9 mouse cellular contexts compared by ENCODE assay signal in the genomic region with DNA sequence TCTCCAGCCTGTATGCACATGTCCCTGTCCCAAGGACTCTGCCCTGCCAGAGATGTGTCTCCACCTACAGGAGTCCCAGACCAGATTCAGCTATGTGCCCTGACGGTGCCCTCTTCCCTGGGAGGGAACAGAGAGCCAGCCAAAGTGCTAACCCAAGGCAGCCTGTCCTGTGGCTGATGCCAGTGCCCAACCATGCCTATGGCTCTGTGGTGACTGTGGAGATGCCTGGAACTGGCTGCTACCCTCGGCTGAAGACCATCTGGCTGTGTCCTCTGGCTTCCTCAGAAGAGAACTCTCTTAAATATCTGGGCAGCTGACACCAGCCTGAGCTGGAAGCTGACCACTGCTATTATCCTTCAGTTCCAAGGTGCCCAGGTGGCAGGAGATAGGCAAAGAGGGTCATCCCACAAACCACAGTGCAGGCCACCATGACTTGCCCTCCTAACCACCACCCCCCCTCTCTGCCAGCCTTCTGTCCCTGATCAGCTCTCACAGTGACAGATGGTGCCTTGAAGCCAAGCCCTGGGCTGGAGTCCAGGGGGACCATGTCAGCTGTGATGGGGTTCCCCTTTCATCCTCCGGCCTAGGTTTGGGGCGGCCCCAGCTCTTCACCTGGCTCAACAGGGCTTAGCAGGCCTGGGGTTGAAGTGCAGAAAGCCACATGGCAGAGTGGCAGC. TPM values are rescaled to one million over a fixed set of nuclear protein-coding genes. Genes with fewer than 3 reads are reported as not detected.
DNase-seq lines count a peak whose midpoint lies in the region; ATAC-seq and TF ChIP-seq lines count a peak whose summit lies in the region.
"Had no signal": no experiment of that assay in that cellular context is flagged by ENCODE, and none has a peak within 500 bp of the region (broad histone marks: within the 10 kb centered on the region; RNA-seq: fewer than 3 reads in every experiment).

No protein-coding gene starts in this region.

- no peak for TF ChIP-seq POLR2A in liver, adult 2 months (IDR thresholded peaks at IDR 0.05; ENCODE audit: extremely low read depth, insufficient read depth, low read length)
- TF ChIP-seq POLR2A in cerebellum, adult 2 months (IDR thresholded peaks at IDR 0.05; ENCODE audit: borderline replicate concordance, insufficient read depth, low read length), result no peak
- no peak for TF ChIP-seq POLR2A in limb, embryonic 14.5 days (IDR thresholded peaks at IDR 0.05; ENCODE audit: borderline replicate concordance, extremely low read depth, insufficient read depth, insufficient read length)

- WGBS in liver, adult 2 months, result 70% methylated on average over 4 of the region's 4 CpGs
- 61% methylated on average over 4 of the region's 4 CpGs for WGBS in liver, postnatal 0 days (ENCODE audit: insufficient replicate concordance)
- WGBS in cerebellum, adult 2 months, result 16% methylated on average over 4 of the region's 4 CpGs
- 83% methylated on average over 4 of the region's 4 CpGs for WGBS in limb, embryonic 14.5 days

- no peak overlapping the region for H3K4me2 ChIP-seq in liver, postnatal 0 days (ENCODE audit: low read depth, low read length)
- H3K4me2 ChIP-seq in limb, embryonic 14.5 days (replicated peaks; ENCODE audit: low read depth, low read length, severe bottlenecking), result no peak overlapping the region

- H3K4me1 ChIP-seq in liver, adult 2 months (ENCODE audit: control insufficient read depth, insufficient read depth, low read length), result peaks cover 8% of the 10 kb centered on the region
- H3K4me1 ChIP-seq in liver, postnatal 0 days (ENCODE audit: insufficient read depth), result no peaks in the 10 kb centered on the region
- peaks cover 22% of the 10 kb centered on the region for H3K4me1 ChIP-seq in cerebellum, adult 2 months (ENCODE audit: control insufficient read depth, insufficient read depth, low read length)
- peaks cover 3% of the 10 kb centered on the region for H3K4me1 ChIP-seq in limb, embryonic 14.5 days (ENCODE audit: control insufficient read depth, insufficient read depth, low read length)

- DNase-seq in liver, adult 2 months (ENCODE audit: extremely low read depth, low read depth, low spot score), result peak; percentile 88
- no peak for DNase-seq in liver, postnatal 0 days
- peak; percentile 94 to 95 for DNase-seq in cerebellum, adult 2 months
- DNase-seq in gastrocnemius, postnatal 10 days, result peak; percentile 73
- no peak for DNase-seq in limb, embryonic 14.5 days (ENCODE audit: low spot score)
- DNase-seq in right cerebral cortex, postnatal 14 days, result no peak
- DNase-seq in urinary bladder, postnatal 4 days (ENCODE audit: low spot score in 2 of 2), result no peak
- no peak for DNase-seq in layer of hippocampus, adult 8-10 months (ENCODE audit: low spot score in 2 of 2)

- no peak overlapping the region for H3K27ac ChIP-seq in liver, adult 2 months (replicated peaks; ENCODE audit: insufficient read depth, low read depth, low read length)
- no peak overlapping the region for H3K27ac ChIP-seq in liver, postnatal 0 days (ENCODE audit: low read depth)
- H3K27ac ChIP-seq in cerebellum, adult 2 months (ENCODE audit: insufficient read depth, low read length), result peak overlapping the region; percentile 69
- no peak overlapping the region for H3K27ac ChIP-seq in limb, embryonic 14.5 days (replicated peaks; ENCODE audit: low read depth, low read length)

- H3K4me3 ChIP-seq in liver, adult 2 months (ENCODE audit: insufficient read depth, low read depth, low read length), result no peak overlapping the region
- no peak overlapping the region for H3K4me3 ChIP-seq in liver, postnatal 0 days (ENCODE audit: low read depth, low read length)
- H3K4me3 ChIP-seq in cerebellum, adult 2 months (replicated peaks; ENCODE audit: insufficient read depth, low read depth, low read length), result no peak overlapping the region
- H3K4me3 ChIP-seq in limb, embryonic 14.5 days (replicated peaks; ENCODE audit: low read length), result no peak overlapping the region

- no peak overlapping the region for H3K9ac ChIP-seq in liver, adult 2 months (ENCODE audit: low read depth, low read length)
- no peak overlapping the region for H3K9ac ChIP-seq in liver, postnatal 0 days (replicated peaks)
- no peak overlapping the region for H3K9ac ChIP-seq in limb, embryonic 14.5 days (ENCODE audit: low read depth, low read length, severe bottlenecking)

- no peaks in the 10 kb centered on the region for H3K36me3 ChIP-seq in liver, adult 2 months (ENCODE audit: control insufficient read depth, insufficient read depth, low read length)
- H3K36me3 ChIP-seq in liver, postnatal 0 days (replicated peaks; ENCODE audit: insufficient read depth, low read length), result no peaks in the 10 kb centered on the region
- no peaks in the 10 kb centered on the region for H3K36me3 ChIP-seq in limb, embryonic 14.5 days (ENCODE audit: control insufficient read depth, insufficient read depth, low read length)
- H3K36me3 ChIP-seq: G1E had no signal

- H3K79me2 ChIP-seq in liver, adult 2 months (ENCODE audit: control insufficient read depth, insufficient read depth, low read length), result no peaks in the 10 kb centered on the region

- H3K9me3 ChIP-seq in liver, postnatal 0 days (ENCODE audit: low read length), result no peaks in the 10 kb centered on the region
- no peaks in the 10 kb centered on the region for H3K9me3 ChIP-seq in limb, embryonic 14.5 days (ENCODE audit: control insufficient read depth, low read length)
- H3K9me3 ChIP-seq: G1E had no signal

- peak; percentile 35; the same call in 1 of the 2 replicates for TF ChIP-seq CTCF in liver, adult 2 months (IDR thresholded peaks at IDR 0.05; ENCODE audit: low read depth, low read length)
- TF ChIP-seq CTCF in liver, postnatal 0 days (IDR thresholded peaks at IDR 0.05; ENCODE audit: low read depth), result no peak
- peak; percentile 10; the same call in 1 of the 2 replicates for TF ChIP-seq CTCF in cerebellum, adult 2 months (IDR thresholded peaks at IDR 0.05; ENCODE audit: borderline replicate concordance, insufficient read depth, low read depth, low read length)

- ATAC-seq in liver, postnatal 0 days, result no peak
- 0 out of 2 replicates have a peak, but pooled peaks have one; percentile 5 for ATAC-seq in limb, embryonic 14.5 days (ENCODE audit: low FRiP score, low read depth)

- no peak for TF ChIP-seq EP300 in liver, postnatal 0 days (IDR thresholded peaks at IDR 0.05; ENCODE audit: low read depth)

- no peaks in the 10 kb centered on the region for H3K27me3 ChIP-seq in liver, adult 2 months (ENCODE audit: control insufficient read depth, insufficient read depth, low read length)
- H3K27me3 ChIP-seq in liver, postnatal 0 days (ENCODE audit: insufficient read depth, low read length), result no peaks in the 10 kb centered on the region
- no peaks in the 10 kb centered on the region for H3K27me3 ChIP-seq in cerebellum, adult 2 months (ENCODE audit: control insufficient read depth, insufficient read depth, low read length)
- H3K27me3 ChIP-seq in limb, embryonic 14.5 days (ENCODE audit: control insufficient read depth, insufficient read depth, low read length), result no peaks in the 10 kb centered on the region

RNA-seq across cellular contexts. Expression of gene Atoh8, which starts 18.7 kb away (rescaled TPM):
- total RNA-seq in liver, adult 2 months (2014; rRNA removed), result 5.1 and 15.4 TPM in 2 replicates
- 22.9 and 28.7 TPM in 2 replicates for polyA plus RNA-seq in liver, adult 2 months (2012; rRNA removed)
- polyA plus RNA-seq in liver, postnatal 0 days (2015; fragmentation: Nextera tagmentation; extraction: Ambion mirVana), result 0.96 and 1.3 TPM in 2 replicates
- 4.4 and 5.9 TPM in 2 replicates for polyA plus RNA-seq in cerebellum, adult 2 months (2012; rRNA removed)
- total RNA-seq in gastrocnemius, postnatal 10 days (2021), result 1 to 10 TPM; 4.0 to 4.6 TPM
- polyA plus RNA-seq in limb, embryonic 14.5 days (2012; rRNA removed), result 19.8 and 26.5 TPM in 2 replicates
- polyA plus RNA-seq in limb, embryonic 14.5 days (2014; fragmentation: Nextera tagmentation; extraction: Ambion mirVana), result 15.1 and 19.5 TPM in 2 replicates
- total RNA-seq in layer of hippocampus, adult 8-10 months (2022), result 1 to 10 TPM; 2.5 to 3.4 (median 3.3) TPM
- total RNA-seq: G1E had no signal

RNA-seq across cellular contexts. Expression of gene Sftpb, which starts 50.4 kb away (rescaled TPM):
- total RNA-seq in liver, adult 2 months (2014; rRNA removed), result not detected in 2 replicates
- polyA plus RNA-seq in liver, adult 2 months (2012; rRNA removed), result 0.31 TPM in 1 of 2 replicates, not detected in the other
- 0.16 and 0.20 TPM in 2 replicates for polyA plus RNA-seq in liver, postnatal 0 days (2015; fragmentation: Nextera tagmentation; extraction: Ambion mirVana)
- not detected in 2 replicates for polyA plus RNA-seq in cerebellum, adult 2 months (2012; rRNA removed)
- total RNA-seq in gastrocnemius, postnatal 10 days (2021), result not detected
- polyA plus RNA-seq in limb, embryonic 14.5 days (2012; rRNA removed), result not detected in 2 replicates
- polyA plus RNA-seq in limb, embryonic 14.5 days (2014; fragmentation: Nextera tagmentation; extraction: Ambion mirVana), result not detected in 2 replicates
- total RNA-seq in layer of hippocampus, adult 8-10 months (2022), result not detected
- total RNA-seq: G1E had no signal
- polyA plus RNA-seq: G1E had no signal

Comparison
In these comparisons a context has a peak if more than half of its experiments do, and no peak if none do; other contexts are left out.
1. DNase-seq: peak in liver, adult 2 months (single experiment), cerebellum, adult 2 months (2 of 2) and gastrocnemius, postnatal 10 days (single experiment); none in liver, postnatal 0 days (single experiment), limb, embryonic 14.5 days (single experiment), right cerebral cortex, postnatal 14 days (single experiment), urinary bladder, postnatal 4 days (0 of 2) and layer of hippocampus, adult 8-10 months (0 of 2).